Mouse (Mus musculus) limb, embryonic 13.5 days (tissue): Measurements from ENCODE around the gene Sephs1. TPM values are rescaled to one million over a fixed set of nuclear protein-coding genes. Genes with fewer than 3 reads are reported as not detected.

Experiments
- ATAC-seq: fragments of 200-750 bp; cut with Nextera tagmentation; 2 replicates; pipeline ENCODE4 v1.8.0; 2017; ENCODE audit warnings: low read depth, moderate number of reproducible peaks, moderate TSS enrichment; ENCODE audit not compliant: low FRiP score
- H3K27ac ChIP-seq: fragments of 300-500 bp; sonication (generic); 2 replicates; pipeline ENCODE4 v1.5.1; 2015; ENCODE audit warnings: inconsistent platforms, mild to moderate bottlenecking, moderate library complexity
- H3K27me3 ChIP-seq: fragments of 300-500 bp; sonication (generic); 2 replicates; pipeline ENCODE4 v1.6.1; 2015; ENCODE audit warnings: mild to moderate bottlenecking, inconsistent platforms
- H3K36me3 ChIP-seq: fragments of 300-500 bp; sonication (generic); 2 replicates; pipeline ENCODE4 v1.6.1; 2015; ENCODE audit warnings: inconsistent platforms, mild to moderate bottlenecking, moderate library complexity
- H3K4me1 ChIP-seq: fragments of 300-500 bp; sonication (generic); 2 replicates; pipeline ENCODE4 v1.6.1; 2015; ENCODE audit warnings: inconsistent platforms
- H3K4me2 ChIP-seq: fragments of 300-500 bp; sonication (generic); replicated peaks from 2 replicates; pipeline ENCODE4 v1.6.1; 2015; ENCODE audit warnings: inconsistent platforms, mild to moderate bottlenecking, moderate library complexity
- H3K4me3 ChIP-seq: fragments of 300-500 bp; sonication (generic); 2 replicates; pipeline ENCODE4 v1.5.1; 2015; ENCODE audit warnings: moderate library complexity, mild to moderate bottlenecking, inconsistent platforms
- H3K9ac ChIP-seq: fragments of 300-500 bp; sonication (generic); 2 replicates; pipeline ENCODE4 v1.6.1; 2015; ENCODE audit warnings: mild to moderate bottlenecking, inconsistent platforms
- H3K9me3 ChIP-seq: fragments of 300-500 bp; sonication (generic); 2 replicates; pipeline ENCODE4 v1.6.1; 2016; ENCODE audit warnings: inconsistent platforms
- WGBS: fragments of 180-500 bp; shearing (Covaris S2); methylation state at CpG from one replicate; pipeline ENCODE4 v1.1.7; 2015; 5-methylcytosine and 5-hydroxymethylcytosine counted together
- polyA plus RNA-seq: library from polyadenylated mRNA; unstranded; fragments of >200 nt; fragmentation: Nextera tagmentation; extraction: Ambion mirVana; gene quantifications from 2 replicates; pipeline ENCODE4 v1.2.1, GENCODE M21; 2015

Sephs1 gene
- polyA plus RNA-seq, 1 experiment from 2014 or later, result 93.1 TPM

DNA sequence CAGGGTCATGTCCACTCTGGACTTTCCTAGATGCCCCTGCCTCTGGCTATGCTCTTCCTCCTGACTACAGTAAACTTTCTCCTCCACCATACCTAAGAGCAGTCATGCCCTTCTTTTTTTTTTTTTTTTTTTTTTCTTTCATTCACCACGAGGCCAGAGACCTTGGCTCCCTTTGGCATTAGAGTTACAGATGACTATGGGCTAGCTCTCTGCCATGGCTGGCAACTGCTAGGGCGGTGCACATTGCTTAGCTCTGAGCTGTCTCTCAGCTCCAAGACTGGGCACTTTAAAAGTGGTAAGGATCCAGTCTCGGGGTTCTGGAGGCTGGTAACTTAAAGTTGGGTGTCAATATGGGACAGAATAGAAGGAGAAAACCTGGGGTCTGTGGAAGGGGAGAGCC is 5.2 kb upstream of the Sephs1 start:
- Histone ChIP-seq H3K36me3 (peaks cover 4% of the 10 kb centered on the region; the same call in 1 of the 2 replicates), H3K4me1 (peaks cover 11% of the 10 kb centered on the region), H3K4me3 (no peak overlapping the region), H3K4me2 (no peak overlapping the region), H3K9ac (no peak overlapping the region), H3K27me3 (no peaks in the 10 kb centered on the region), H3K9me3 (no peaks in the 10 kb centered on the region), H3K27ac (no peak overlapping the region)
- WGBS, result 72% methylated on average over 3 of the region's 3 CpGs
- no peak for ATAC-seq

- Histone ChIP-seq H3K27me3 (no peaks in the 10 kb centered on the region), H3K27ac (peak overlapping the region; percentile 100), H3K4me1 (peaks cover 23% of the 10 kb centered on the region), H3K4me3 (peak overlapping the region; percentile 90), H3K36me3 (peaks cover 13% of the 10 kb centered on the region), H3K9me3 (no peaks in the 10 kb centered on the region), H3K9ac (peak overlapping the region; percentile 99), H3K4me2 (peak overlapping the region; percentile 81)
- 3% methylated on average over 20 of the region's 20 CpGs for WGBS
- ATAC-seq, result peak; percentile 22; the same call in 1 of the 2 replicates
Measured at GRCm38 (mm10) chr2:4880737-4881349, 521 bp upstream of the Sephs1 start.

DNA sequence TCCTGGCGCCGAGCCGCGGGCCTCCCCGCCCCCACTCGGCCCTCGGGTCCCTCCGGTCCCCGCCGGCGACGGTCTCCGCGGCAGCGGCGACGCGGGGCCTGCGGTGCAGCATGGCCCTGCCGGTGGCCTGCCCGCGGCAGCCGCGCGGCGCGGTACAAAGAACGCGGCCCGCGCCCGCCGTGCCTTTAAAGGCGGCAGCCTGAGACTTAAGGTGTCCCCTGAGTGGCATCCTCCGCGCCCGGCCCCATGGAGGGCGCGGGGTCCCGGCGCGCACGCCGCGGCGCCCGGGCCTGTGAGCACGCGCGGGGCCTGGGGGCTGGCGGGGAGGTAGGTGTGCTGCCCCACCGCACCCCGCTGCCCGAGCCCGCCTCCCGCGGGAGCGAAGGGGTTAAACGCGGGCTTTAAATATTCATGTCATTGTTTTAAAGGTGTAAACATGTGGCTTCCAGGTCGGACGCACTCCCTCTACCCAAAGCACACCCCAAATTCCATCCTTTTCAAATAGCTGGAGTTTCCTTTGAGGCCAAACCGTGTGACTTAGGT is 956 bp downstream of the Sephs1 start:
- peak overlapping the region; percentile 90 for H3K4me3 ChIP-seq
- no peaks in the 10 kb centered on the region for H3K27me3 ChIP-seq
- peak overlapping the region; percentile 99 for H3K9ac ChIP-seq
- under 1% methylated on average over 60 of the region's 63 CpGs for WGBS
- H3K4me1 ChIP-seq, result peaks cover 23% of the 10 kb centered on the region
- peak overlapping the region; percentile 100 for H3K27ac ChIP-seq
- peak; percentile 48 for ATAC-seq
- H3K4me2 ChIP-seq, result peak overlapping the region; percentile 81
- no peaks in the 10 kb centered on the region for H3K9me3 ChIP-seq
- H3K36me3 ChIP-seq, result peaks cover 28% of the 10 kb centered on the region

DNA sequence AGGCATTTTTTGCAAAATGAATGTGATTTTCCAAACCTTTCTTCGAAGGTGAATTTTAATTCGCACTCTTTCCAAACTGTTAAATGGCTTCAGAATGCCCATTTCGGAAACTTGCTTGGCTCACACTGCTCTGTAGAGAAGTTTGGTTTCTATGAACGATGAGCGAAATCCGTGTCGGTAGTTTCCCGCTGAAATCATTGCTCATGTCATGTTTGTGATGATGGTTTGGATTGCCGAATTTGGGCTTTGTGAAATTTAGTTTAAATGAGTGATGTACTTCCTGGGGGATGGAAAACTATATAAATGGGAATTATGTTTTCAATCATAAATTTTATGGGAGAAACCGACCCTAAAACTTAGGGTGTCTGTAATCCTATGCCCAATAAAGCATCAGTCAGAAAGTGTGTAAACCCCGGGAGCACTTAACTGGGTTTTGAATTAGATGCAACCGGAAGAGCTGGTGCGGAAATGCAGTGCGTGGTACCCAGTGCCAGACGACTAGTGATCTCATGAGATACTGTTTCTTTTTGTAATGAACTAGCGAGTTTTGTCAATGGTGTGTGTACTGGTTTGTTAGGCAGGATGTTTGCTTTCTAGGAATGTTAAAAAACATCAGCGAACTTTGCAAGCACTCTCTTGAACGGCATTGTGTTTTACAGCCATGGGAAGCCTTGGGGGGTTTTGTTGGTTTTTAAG is 1.8 kb downstream of the Sephs1 start:
- peak overlapping the region; percentile 81 for H3K4me2 ChIP-seq
- ATAC-seq, result no peak
- H3K9ac ChIP-seq, result peak overlapping the region; percentile 99
- H3K4me1 ChIP-seq, result peaks cover 23% of the 10 kb centered on the region
- H3K9me3 ChIP-seq, result no peaks in the 10 kb centered on the region
- under 1% methylated on average over 18 of the region's 18 CpGs for WGBS
- H3K27me3 ChIP-seq, result no peaks in the 10 kb centered on the region
- H3K36me3 ChIP-seq, result peaks cover 36% of the 10 kb centered on the region
- peak overlapping the region; percentile 90 for H3K4me3 ChIP-seq
- H3K27ac ChIP-seq, result peak overlapping the region; percentile 100

DNA sequence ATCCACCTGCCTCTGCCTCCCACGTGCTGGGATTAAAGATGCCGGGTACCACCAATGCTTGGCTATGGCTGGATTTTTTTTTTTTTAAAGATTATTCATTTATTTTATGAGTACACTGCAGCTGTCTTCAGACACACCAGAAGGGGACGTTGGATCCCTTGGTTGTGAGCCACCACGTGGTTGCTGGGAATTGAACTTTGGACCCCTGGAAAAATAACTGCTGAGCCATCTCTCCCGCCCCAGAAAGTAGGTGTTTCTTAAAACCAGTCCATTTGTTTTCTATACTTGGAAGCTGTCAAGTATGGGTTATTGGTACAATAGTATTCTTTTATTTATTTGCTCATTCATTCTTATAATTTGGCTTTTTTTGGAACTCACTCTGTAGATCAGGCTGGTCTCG is 5.5 kb downstream of the Sephs1 start:
- H3K27me3 ChIP-seq, result no peaks in the 10 kb centered on the region
- 94% methylated on average over 6 of the region's 6 CpGs for WGBS
- peaks cover 68% of the 10 kb centered on the region for H3K36me3 ChIP-seq

GRCm38 (mm10) chr2:4895598-4895997 is 14.2 kb downstream of the Sephs1 start:
- no peak for ATAC-seq
- Histone ChIP-seq H3K4me1 (no peaks in the 10 kb centered on the region), H3K36me3 (peaks cover 90% of the 10 kb centered on the region), H3K4me2 (no peak overlapping the region), H3K9ac (no peak overlapping the region), H3K27me3 (no peaks in the 10 kb centered on the region), H3K27ac (no peak overlapping the region), H3K4me3 (no peak overlapping the region), H3K9me3 (no peaks in the 10 kb centered on the region)
- 88% methylated on average over 2 of the region's 2 CpGs for WGBS

More for the DNA sequence above, 5.5 kb downstream of the Sephs1 start:
- Histone ChIP-seq H3K4me2 (no peak overlapping the region), H3K9me3 (no peaks in the 10 kb centered on the region), H3K4me1 (peaks cover 13% of the 10 kb centered on the region), H3K27ac (no peak overlapping the region), H3K9ac (no peak overlapping the region), H3K4me3 (no peak overlapping the region)
- no peak for ATAC-seq

- H3K27ac ChIP-seq, result no peak overlapping the region
- no peak overlapping the region for H3K4me3 ChIP-seq
- ATAC-seq, result no peak
- H3K9me3 ChIP-seq, result no peaks in the 10 kb centered on the region
- no peaks in the 10 kb centered on the region for H3K27me3 ChIP-seq
- H3K9ac ChIP-seq, result no peak overlapping the region
- 96% methylated on average over 4 of the region's 4 CpGs for WGBS
- peaks cover 91% of the 10 kb centered on the region for H3K36me3 ChIP-seq
- no peak overlapping the region for H3K4me2 ChIP-seq
- H3K4me1 ChIP-seq, result no peaks in the 10 kb centered on the region
Measured at GRCm38 (mm10) chr2:4896970-4897369, 15.6 kb downstream of the Sephs1 start.

DNA sequence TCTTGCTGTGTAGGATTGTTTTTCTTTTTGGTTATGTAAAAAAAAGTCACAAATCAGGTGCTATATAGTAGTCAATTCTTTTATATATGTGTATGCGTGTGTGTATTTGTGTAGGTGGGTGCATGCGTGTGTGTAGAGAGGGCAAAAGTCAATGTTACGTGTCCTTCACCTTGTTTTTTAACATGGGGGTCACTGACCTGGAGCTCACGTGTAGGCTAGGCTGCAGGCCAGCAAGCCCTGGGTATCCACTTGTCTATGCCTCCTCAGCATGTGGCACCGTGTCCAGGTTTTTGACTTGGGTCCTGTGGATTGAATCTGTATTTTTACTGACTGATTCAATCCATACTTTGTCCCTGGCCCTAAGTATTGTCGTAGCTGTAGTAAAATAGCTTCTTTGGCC is 19.3 kb downstream of the Sephs1 start:
- Histone ChIP-seq H3K9me3 (no peaks in the 10 kb centered on the region), H3K4me3 (no peak overlapping the region), H3K36me3 (peaks cover 80% of the 10 kb centered on the region), H3K9ac (no peak overlapping the region), H3K4me1 (no peaks in the 10 kb centered on the region), H3K4me2 (no peak overlapping the region), H3K27ac (no peak overlapping the region), H3K27me3 (no peaks in the 10 kb centered on the region)
- ATAC-seq, result no peak
- WGBS, result 91% methylated on average over 6 of the region's 6 CpGs

GRCm38 (mm10) chr2:4902346-4902745 is 21.0 kb downstream of the Sephs1 start:
- Histone ChIP-seq H3K4me3 (no peak overlapping the region), H3K4me1 (no peaks in the 10 kb centered on the region), H3K4me2 (no peak overlapping the region), H3K9me3 (no peaks in the 10 kb centered on the region), H3K9ac (no peak overlapping the region), H3K27me3 (no peaks in the 10 kb centered on the region), H3K36me3 (peaks cover 80% of the 10 kb centered on the region), H3K27ac (no peak overlapping the region)
- no peak for ATAC-seq
- WGBS, result 93% methylated on average over 5 of the region's 5 CpGs

DNA sequence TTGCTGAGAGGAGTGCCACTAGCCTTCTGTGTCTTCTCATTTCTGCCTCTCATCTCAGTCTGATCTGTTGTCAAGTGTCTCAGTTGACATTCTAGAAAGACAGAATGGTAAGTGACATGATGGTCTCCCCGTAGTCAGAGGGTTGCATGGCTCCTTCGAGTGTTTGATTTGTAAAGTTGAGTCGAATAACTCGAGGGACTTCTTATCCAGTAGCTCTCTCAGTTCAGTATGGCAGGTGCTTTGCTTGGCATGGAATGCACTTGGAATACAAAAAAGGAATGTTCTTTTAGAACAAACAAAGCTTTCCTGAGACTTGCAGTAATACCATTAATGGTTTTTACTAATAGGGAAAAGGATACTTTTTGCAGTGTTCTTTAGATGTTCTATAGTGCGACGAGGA is 25.8 kb downstream of the Sephs1 start:
- H3K27ac ChIP-seq, result no peak overlapping the region
- H3K4me3 ChIP-seq, result no peak overlapping the region
- no peaks in the 10 kb centered on the region for H3K4me1 ChIP-seq
- no peaks in the 10 kb centered on the region for H3K27me3 ChIP-seq
- H3K9me3 ChIP-seq, result no peaks in the 10 kb centered on the region
- H3K9ac ChIP-seq, result no peak overlapping the region
- WGBS, result 95% methylated on average over 6 of the region's 6 CpGs
- H3K36me3 ChIP-seq, result peaks cover 50% of the 10 kb centered on the region
- H3K4me2 ChIP-seq, result no peak overlapping the region
- no peak for ATAC-seq

DNA sequence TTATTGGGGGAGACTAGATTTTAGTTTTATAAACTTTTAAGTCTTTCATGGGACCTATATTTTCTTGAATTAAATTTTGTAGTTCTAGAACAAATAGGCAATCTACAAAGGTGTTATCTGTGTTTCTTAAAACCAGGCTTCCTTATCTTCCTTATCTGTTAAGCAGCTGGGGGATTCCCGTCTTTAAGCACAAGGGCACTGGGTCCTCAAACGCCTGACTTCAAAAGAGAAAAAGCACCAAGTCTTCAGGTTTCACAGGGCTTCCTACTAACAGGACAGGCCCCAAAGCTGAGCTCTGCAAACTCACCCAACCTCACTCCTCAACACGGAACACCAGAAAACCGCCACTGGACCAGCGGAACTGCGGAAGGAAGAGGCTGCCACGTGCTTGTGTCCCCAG is 26.6 kb downstream of the Sephs1 start:
- WGBS, result 76% methylated on average over 7 of the region's 7 CpGs
- H3K27me3 ChIP-seq, result no peaks in the 10 kb centered on the region

GRCm38 (mm10) chr2:4908771-4909315 is 27.5 kb downstream of the Sephs1 start:
- Histone ChIP-seq H3K27ac (no peak overlapping the region), H3K27me3 (no peaks in the 10 kb centered on the region)
- no peak for ATAC-seq

More for the DNA sequence above, 26.6 kb downstream of the Sephs1 start:
- Histone ChIP-seq H3K9me3 (no peaks in the 10 kb centered on the region), H3K4me2 (no peak overlapping the region), H3K4me3 (no peak overlapping the region), H3K27ac (no peak overlapping the region), H3K36me3 (peaks cover 45% of the 10 kb centered on the region), H3K4me1 (no peaks in the 10 kb centered on the region), H3K9ac (no peak overlapping the region)
- no peak for ATAC-seq

More at GRCm38 (mm10) chr2:4908771-4909315, 27.5 kb downstream of the Sephs1 start:
- no peaks in the 10 kb centered on the region for H3K9me3 ChIP-seq
- no peak overlapping the region for H3K4me3 ChIP-seq
- 91% methylated on average over 3 of the region's 3 CpGs for WGBS
- no peaks in the 10 kb centered on the region for H3K4me1 ChIP-seq
- H3K9ac ChIP-seq, result no peak overlapping the region
- H3K36me3 ChIP-seq, result peaks cover 43% of the 10 kb centered on the region
- H3K4me2 ChIP-seq, result no peak overlapping the region
